Mouse (Mus musculus) megakaryocyte, embryonic 14.5 days (primary cell): ENCODE data around the gene Golga2.

Experiments used
- FLI1 ChIP-seq: IDR thresholded peaks from 2 replicates; pipeline ENCODE4 v1.6.1; 2012; ENCODE audit warnings: low read length, inconsistent platforms, mixed read lengths
- GATA1 ChIP-seq: IDR thresholded peaks from 3 replicates; pipeline ENCODE4 v1.6.1; 2012; ENCODE audit warnings: mixed read lengths, low read length, inconsistent platforms, borderline replicate concordance

- no peak for TF ChIP-seq FLI1
- no peak for TF ChIP-seq GATA1
These were observed 54.9 kb downstream of the Golga2 start for GRCm38 (mm10) chr2:32342039-32342438.
